Mouse (Mus musculus) small intestine, adult 2 months (tissue): Measurements from ENCODE around the gene Hsd17b1. TPM values are rescaled to one million over a fixed set of nuclear protein-coding genes. Genes with fewer than 3 reads are reported as not detected.

ENCODE experiments used
- H3K27ac ChIP-seq: fragments of 200-500 bp; 2 replicates; pipeline ENCODE4 v1.5.1; 2012; ENCODE audit warnings: low read depth, low read length, control low read depth, inconsistent platforms; ENCODE audit not compliant: insufficient read depth
- H3K27me3 ChIP-seq: fragments of 200-500 bp; 2 replicates; pipeline ENCODE4 v1.6.1; 2012; ENCODE audit warnings: mild to moderate bottlenecking, moderate library complexity, low read length, inconsistent platforms; ENCODE audit not compliant: control insufficient read depth, insufficient read depth
- H3K36me3 ChIP-seq: fragments of 200-500 bp; 2 replicates; pipeline ENCODE4 v1.6.1; 2012; ENCODE audit warnings: mild to moderate bottlenecking, low read length, control low read depth, inconsistent platforms; ENCODE audit not compliant: control insufficient read depth, insufficient read depth
- H3K4me1 ChIP-seq: fragments of 200-500 bp; 2 replicates; pipeline ENCODE4 v1.6.1; 2012; ENCODE audit warnings: low read length, inconsistent platforms, mixed read lengths; ENCODE audit not compliant: control insufficient read depth, insufficient read depth, insufficient read length
- H3K4me3 ChIP-seq: fragments of 200-500 bp; 2 replicates; pipeline ENCODE4 v1.5.1; 2012; ENCODE audit warnings: low read depth, mild to moderate bottlenecking, control low read depth, inconsistent platforms, low read length, moderate library complexity
- CTCF ChIP-seq: fragments of 200-500 bp; IDR thresholded peaks from 2 replicates; pipeline ENCODE4 v1.5.1; 2012; ENCODE audit warnings: low read depth, mild to moderate bottlenecking, control low read depth, inconsistent platforms, low read length, moderate library complexity, mixed read lengths; ENCODE audit not compliant: insufficient replicate concordance, insufficient read length; ENCODE audit errors: extremely low read depth
- POLR2A ChIP-seq: fragments of 200-500 bp; IDR thresholded peaks from 2 replicates; pipeline ENCODE4 v1.6.1; 2012; ENCODE audit warnings: low read depth, mild to moderate bottlenecking, control low read depth, inconsistent platforms, low read length, moderate library complexity
- WGBS: fragments of 180-500 bp; shearing (Covaris S2); methylation state at CpG from one replicate; pipeline ENCODE4 v1.1.7; 2018; 5-methylcytosine and 5-hydroxymethylcytosine counted together
- polyA plus RNA-seq: library from polyadenylated mRNA; depleted of rRNA; stranded (reverse); fragments of >200 nt; gene quantifications from 2 replicates; pipeline ENCODE4 v1.2.3, GENCODE M21; 2012

The Hsd17b1 gene
- polyA plus RNA-seq, 1 experiment = 0.28 TPM

GRCm38 (mm10) chr11:101035328-101035695 is 42.9 kb upstream of the Hsd17b1 start:
- Histone ChIP-seq H3K4me3 (no peak overlapping the region), H3K4me1 (peaks cover 4% of the 10 kb centered on the region; the same call in 1 of the 2 replicates), H3K27ac (no peak overlapping the region), H3K27me3 (no peaks in the 10 kb centered on the region), H3K36me3 (peaks cover 48% of the 10 kb centered on the region)
- WGBS = 77% methylated on average over 4 of the region's 4 CpGs
- TF ChIP-seq POLR2A (no peak), CTCF (no peak)

GRCm38 (mm10) chr11:101037795-101038194 is 40.4 kb upstream of the Hsd17b1 start:
- Histone ChIP-seq H3K4me3 (no peak overlapping the region), H3K36me3 (peaks cover 52% of the 10 kb centered on the region), H3K27me3 (no peaks in the 10 kb centered on the region), H3K4me1 (peaks cover 3% of the 10 kb centered on the region; the same call in 1 of the 2 replicates), H3K27ac (no peak overlapping the region)
- TF ChIP-seq CTCF = no peak
- no peak for TF ChIP-seq POLR2A
- 88% methylated on average over 10 of the region's 10 CpGs for WGBS

GRCm38 (mm10) chr11:101045826-101046225 is 32.4 kb upstream of the Hsd17b1 start:
- Histone ChIP-seq H3K36me3 (peaks cover 55% of the 10 kb centered on the region), H3K4me1 (no peaks in the 10 kb centered on the region; the same call in 1 of the 2 replicates), H3K4me3 (no peak overlapping the region), H3K27ac (no peak overlapping the region), H3K27me3 (no peaks in the 10 kb centered on the region)
- WGBS = 93% methylated on average over 4 of the region's 4 CpGs
- TF ChIP-seq CTCF (no peak), POLR2A (no peak)

GRCm38 (mm10) chr11:101046440-101046839 is 31.8 kb upstream of the Hsd17b1 start:
- Histone ChIP-seq H3K27me3 (no peaks in the 10 kb centered on the region), H3K4me1 (no peaks in the 10 kb centered on the region; the same call in 1 of the 2 replicates), H3K4me3 (no peak overlapping the region), H3K36me3 (peaks cover 54% of the 10 kb centered on the region), H3K27ac (no peak overlapping the region)
- no peak for TF ChIP-seq CTCF
- 65% methylated on average over 9 of the region's 9 CpGs for WGBS

GRCm38 (mm10) chr11:101047502-101047901 is 30.7 kb upstream of the Hsd17b1 start:
- no peak overlapping the region for H3K4me3 ChIP-seq
- 91% methylated on average over 3 of the region's 3 CpGs for WGBS
- H3K4me1 ChIP-seq = peaks cover under 1% of the 10 kb centered on the region; the same call in 1 of the 2 replicates
- TF ChIP-seq CTCF = no peak
- TF ChIP-seq POLR2A = no peak
- H3K36me3 ChIP-seq = peaks cover 51% of the 10 kb centered on the region
- no peak overlapping the region for H3K27ac ChIP-seq
- no peaks in the 10 kb centered on the region for H3K27me3 ChIP-seq

GRCm38 (mm10) chr11:101050359-101050758 is 27.9 kb upstream of the Hsd17b1 start:
- H3K36me3 ChIP-seq = peaks cover 28% of the 10 kb centered on the region
- H3K27me3 ChIP-seq = no peaks in the 10 kb centered on the region
- H3K27ac ChIP-seq = no peak overlapping the region
- no peak for TF ChIP-seq POLR2A
- TF ChIP-seq CTCF = no peak
- no peak overlapping the region for H3K4me3 ChIP-seq
- H3K4me1 ChIP-seq = peaks cover 17% of the 10 kb centered on the region
- WGBS = 88% methylated on average over 9 of the region's 9 CpGs

- no peak overlapping the region for H3K27ac ChIP-seq
- H3K27me3 ChIP-seq = no peaks in the 10 kb centered on the region
- TF ChIP-seq CTCF = no peak
- no peak for TF ChIP-seq POLR2A
- H3K4me1 ChIP-seq = peaks cover 22% of the 10 kb centered on the region
- H3K36me3 ChIP-seq = peaks cover 25% of the 10 kb centered on the region
- no peak overlapping the region for H3K4me3 ChIP-seq
- WGBS = 91% methylated on average over 6 of the region's 6 CpGs
These were observed 27.1 kb upstream of the Hsd17b1 start for GRCm38 (mm10) chr11:101051051-101051493.
